Mouse (Mus musculus): Measurements from ENCODE around the gene Gm17651.

Gm17651 gene

GRCm38 (mm10) chr3:97627893-97628292, 46.6 kb downstream of the Gm17651 start:
- DNase-seq, result no peak

- DNase-seq, result no peak
Measured at GRCm38 (mm10) chr3:97624611-97625010, 49.9 kb downstream of the Gm17651 start.
